Mouse (Mus musculus) forebrain, embryonic 12.5 days (tissue): ENCODE measurements around the gene Efna5. TPM values are rescaled to one million over a fixed set of nuclear protein-coding genes. Genes with fewer than 3 reads are reported as not detected.

Experiments used
- ATAC-seq: fragments of 200-750 bp; cut with Nextera tagmentation; 2 replicates; pipeline ENCODE4 v1.8.0; 2017; ENCODE audit warnings: moderate TSS enrichment; ENCODE audit not compliant: low FRiP score
- H3K27ac ChIP-seq: fragments of 300-500 bp; sonication (generic); 2 replicates; pipeline ENCODE4 v1.5.1; 2016; ENCODE audit warnings: mild to moderate bottlenecking
- H3K27me3 ChIP-seq: fragments of 300-500 bp; sonication (generic); 2 replicates; pipeline ENCODE4 v1.6.1; 2016; ENCODE audit warnings: mild to moderate bottlenecking
- H3K36me3 ChIP-seq: fragments of 300-500 bp; sonication (generic); replicated peaks from 2 replicates; pipeline ENCODE4 v1.6.1; 2016; ENCODE audit warnings: mild to moderate bottlenecking
- H3K4me1 ChIP-seq: fragments of 300-500 bp; sonication (generic); 2 replicates; pipeline ENCODE4 v1.6.1; 2016
- H3K4me2 ChIP-seq: fragments of 300-500 bp; sonication (generic); 2 replicates; pipeline ENCODE4 v1.6.1; 2016; ENCODE audit warnings: mild to moderate bottlenecking, moderate library complexity
- H3K4me3 ChIP-seq: fragments of 300-500 bp; sonication (generic); replicated peaks from 2 replicates; pipeline ENCODE4 v1.5.1; 2016; ENCODE audit warnings: mild to moderate bottlenecking
- H3K9ac ChIP-seq: fragments of 300-500 bp; sonication (generic); 2 replicates; pipeline ENCODE4 v1.6.1; 2016; ENCODE audit warnings: mild to moderate bottlenecking
- H3K9me3 ChIP-seq: fragments of 300-500 bp; sonication (generic); 2 replicates; pipeline ENCODE4 v1.6.1; 2016
- WGBS: fragments of 180-500 bp; shearing (Covaris S2); methylation state at CpG from one replicate; pipeline ENCODE4 v1.1.7; 2016; 5-methylcytosine and 5-hydroxymethylcytosine counted together
- polyA plus RNA-seq: library from polyadenylated mRNA; unstranded; fragments of >200 nt; fragmentation: Nextera tagmentation; extraction: Ambion mirVana; gene quantifications from 2 replicates; pipeline ENCODE4 v1.2.1, GENCODE M21; 2016

The Efna5 gene
- 45.7 and 47.7 TPM in 2 replicates for polyA plus RNA-seq

DNA sequence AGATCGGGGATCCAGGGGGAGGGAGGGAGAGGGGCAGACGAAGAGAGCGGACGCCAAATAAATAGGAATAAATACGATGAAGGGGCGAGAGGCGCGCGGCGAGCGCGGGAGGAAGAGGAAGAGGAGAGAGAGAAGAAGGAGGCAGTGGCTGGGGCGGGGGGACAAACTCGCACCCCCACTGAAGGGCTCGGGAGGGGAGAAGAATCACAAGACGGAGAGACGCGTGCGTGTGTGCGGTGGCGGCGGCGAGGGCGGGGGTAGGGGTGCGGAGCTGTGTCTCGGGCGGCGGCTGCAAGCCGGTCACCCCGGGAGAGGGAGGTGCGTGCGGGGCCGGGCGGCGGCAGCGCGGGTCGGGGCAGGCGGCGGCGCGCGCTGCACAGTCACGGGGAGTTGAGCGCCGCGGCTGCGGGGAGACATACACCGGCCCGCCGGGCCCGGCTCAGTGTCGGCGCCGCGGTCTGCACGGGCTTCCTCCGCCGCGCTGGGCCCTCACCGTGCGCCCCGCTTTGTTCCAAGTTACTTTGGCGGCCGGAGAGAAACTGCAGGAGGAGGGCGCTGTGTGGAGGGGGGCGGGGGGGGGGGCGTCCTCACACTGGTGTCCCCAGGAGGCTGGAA is at the start of gene Efna5:
Gene Efna5 (minus strand): TSS at position 142 of the 615 bp plus-strand sequence.
- Histone ChIP-seq H3K36me3 (no peaks in the 10 kb centered on the region), H3K27me3 (peaks cover 14% of the 10 kb centered on the region; the same call in 1 of the 2 replicates), H3K4me2 (peak within 1 kb of the TSS; percentile 80), H3K9ac (peak within 1 kb of the TSS; percentile 91), H3K27ac (peak within 1 kb of the TSS; percentile 93), H3K9me3 (no peaks in the 10 kb centered on the region), H3K4me1 (peaks cover 11% of the 10 kb centered on the region), H3K4me3 (peak within 1 kb of the TSS; percentile 86)
- WGBS = under 1% methylated on average over 56 of the region's 68 CpGs
- peak; percentile 39 for ATAC-seq

DNA sequence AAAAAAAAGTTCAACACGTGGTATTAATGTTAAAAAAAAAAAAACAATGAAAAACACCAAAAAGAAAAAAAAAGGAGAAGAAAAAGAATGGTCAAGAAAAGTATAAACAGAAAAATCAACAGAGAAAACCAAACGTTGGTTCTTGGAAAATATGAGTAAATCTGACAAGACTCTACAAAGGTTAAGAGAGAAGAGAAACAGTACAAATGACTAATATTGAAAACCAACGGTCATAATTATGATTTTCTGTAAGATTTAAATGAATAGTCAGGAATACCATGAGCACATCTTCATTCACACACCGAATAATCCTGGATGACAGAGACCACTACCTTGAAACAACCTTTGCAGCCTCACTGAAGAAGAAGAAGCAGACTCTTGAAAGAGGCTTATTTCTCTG is 34.2 kb upstream of the Efna5 start:
- H3K4me2 ChIP-seq = no peak overlapping the region
- H3K4me3 ChIP-seq = no peak overlapping the region
- H3K36me3 ChIP-seq = no peaks in the 10 kb centered on the region
- ATAC-seq = no peak
- no peak overlapping the region for H3K27ac ChIP-seq
- no peaks in the 10 kb centered on the region for H3K27me3 ChIP-seq
- H3K9ac ChIP-seq = no peak overlapping the region
- no peaks in the 10 kb centered on the region for H3K4me1 ChIP-seq
- no peaks in the 10 kb centered on the region for H3K9me3 ChIP-seq
- 80% methylated on average over 4 of the region's 4 CpGs for whole genome bisulfite sequencing

DNA sequence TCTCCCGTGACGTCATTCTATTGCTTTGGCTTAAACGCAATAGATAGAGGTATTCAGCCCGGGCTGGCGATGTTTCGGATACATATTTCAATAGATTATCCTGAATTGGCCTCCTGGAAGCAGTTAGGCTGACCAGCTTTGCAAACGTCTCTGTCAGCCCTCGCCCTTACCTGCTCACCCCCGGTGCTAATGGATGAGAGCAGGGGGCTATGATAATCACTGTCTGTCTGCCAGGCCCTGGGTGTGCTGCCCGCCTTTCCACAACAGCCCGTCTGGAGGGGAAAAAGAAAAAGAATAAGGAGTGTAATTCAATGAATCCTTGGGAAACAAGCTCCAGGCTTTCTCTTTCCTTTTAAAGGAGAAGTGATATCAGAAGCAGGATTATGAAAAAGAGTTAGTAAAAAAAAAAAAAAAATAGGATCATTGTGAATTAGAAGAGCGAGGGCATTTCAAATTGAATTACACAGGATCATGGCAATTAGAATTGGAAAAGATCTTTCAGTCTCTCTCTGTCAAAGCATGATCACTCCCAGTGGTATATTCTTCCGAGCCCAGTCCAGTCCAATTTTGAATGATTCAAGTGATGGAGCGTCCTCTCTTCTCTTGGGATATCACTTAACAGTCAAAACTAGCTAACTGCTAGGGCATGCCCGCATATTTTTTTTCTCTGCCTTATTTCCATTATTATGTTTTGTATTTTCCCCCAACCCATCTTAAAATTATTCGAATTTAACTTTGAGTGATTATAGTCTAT is 24.8 kb upstream of the Efna5 start:
- H3K4me3 ChIP-seq = no peak overlapping the region
- peaks cover 4% of the 10 kb centered on the region; the same call in 1 of the 2 replicates for H3K4me1 ChIP-seq
- H3K27me3 ChIP-seq = no peaks in the 10 kb centered on the region
- H3K9me3 ChIP-seq = no peaks in the 10 kb centered on the region
- H3K4me2 ChIP-seq = no peak overlapping the region
- 63% methylated on average over 16 of the region's 16 CpGs for WGBS
- H3K9ac ChIP-seq = no peak overlapping the region
- no peaks in the 10 kb centered on the region for H3K36me3 ChIP-seq
- ATAC-seq = no peak
- no peak overlapping the region for H3K27ac ChIP-seq

DNA sequence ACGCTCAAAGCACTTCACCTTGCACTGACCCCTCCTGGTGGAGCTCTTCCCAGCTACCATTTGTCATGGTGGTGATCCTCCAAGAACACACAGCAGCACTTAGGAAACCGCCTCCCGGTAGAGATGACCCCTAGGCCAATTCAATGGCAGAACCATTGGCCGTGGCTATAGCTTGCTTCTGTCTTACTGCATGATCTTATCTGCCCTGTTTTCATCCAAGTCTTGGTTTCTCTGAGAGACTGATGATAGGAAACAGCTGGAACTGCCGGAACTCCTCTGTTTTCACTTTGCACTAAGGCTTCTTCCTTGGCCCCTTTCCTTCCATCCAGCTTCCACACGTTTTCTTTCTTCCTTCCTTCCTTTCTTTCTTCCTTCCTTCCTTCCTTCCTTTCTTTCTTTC is 17.9 kb upstream of the Efna5 start:
- Histone ChIP-seq H3K4me3 (no peak overlapping the region), H3K9ac (no peak overlapping the region), H3K27ac (no peak overlapping the region), H3K4me2 (no peak overlapping the region), H3K9me3 (no peaks in the 10 kb centered on the region), H3K4me1 (no peaks in the 10 kb centered on the region), H3K36me3 (no peaks in the 10 kb centered on the region), H3K27me3 (no peaks in the 10 kb centered on the region)
- 85% methylated on average over 6 of the region's 6 CpGs for WGBS
- no peak for ATAC-seq

DNA sequence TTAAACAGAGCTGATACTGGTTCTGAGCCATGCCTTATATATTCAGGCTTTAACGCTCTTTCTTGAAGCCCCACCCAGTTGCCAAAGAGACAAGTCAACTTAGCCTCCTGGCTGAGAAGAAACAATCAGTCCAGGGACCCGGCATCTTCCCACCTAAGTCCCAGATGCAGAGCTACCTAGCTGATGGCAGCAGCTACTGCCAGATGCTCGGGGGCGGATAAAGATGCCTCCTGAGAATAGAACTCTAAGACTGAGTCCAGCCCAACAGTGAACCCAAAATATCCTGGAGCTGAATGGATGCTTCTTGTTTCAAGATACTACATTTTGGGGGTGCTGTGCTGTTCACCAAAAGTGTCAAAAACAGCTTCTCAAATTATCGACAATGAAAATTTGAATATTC is 8.9 kb upstream of the Efna5 start:
- 0 out of 2 replicates have a peak, but pooled peaks cover 2% of the 10 kb centered on the region for H3K27me3 ChIP-seq
- H3K9ac ChIP-seq = no peak overlapping the region
- H3K27ac ChIP-seq = no peak overlapping the region
- no peak for ATAC-seq
- no peaks in the 10 kb centered on the region for H3K36me3 ChIP-seq
- no peak overlapping the region for H3K4me2 ChIP-seq
- no peak overlapping the region for H3K4me3 ChIP-seq
- no peaks in the 10 kb centered on the region for H3K4me1 ChIP-seq
- H3K9me3 ChIP-seq = no peaks in the 10 kb centered on the region
- 84% methylated on average over 5 of the region's 5 CpGs for WGBS

DNA sequence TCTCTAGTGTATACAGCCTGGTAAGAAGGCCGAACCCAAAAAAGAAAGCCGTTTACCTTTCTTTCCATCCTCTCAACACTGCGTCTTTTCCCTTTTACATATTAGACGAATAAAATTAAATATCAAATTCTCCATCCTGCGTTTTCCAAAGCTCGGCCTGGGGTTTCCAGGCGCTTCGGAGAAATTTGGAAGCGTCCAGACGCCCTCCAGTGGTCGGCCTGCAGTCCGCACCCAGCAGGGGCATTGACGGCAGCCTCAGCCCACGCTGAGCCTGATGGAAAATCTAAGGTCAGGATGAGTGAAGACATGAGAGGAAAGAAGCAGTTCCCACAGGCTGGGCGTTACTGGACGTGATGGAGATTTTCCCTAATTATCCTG is 3.0 kb upstream of the Efna5 start:
- no peaks in the 10 kb centered on the region for H3K36me3 ChIP-seq
- under 1% methylated on average over 16 of the region's 16 CpGs for WGBS
- peak overlapping the region; percentile 66 for H3K9ac ChIP-seq
- peak overlapping the region; percentile 86 for H3K4me3 ChIP-seq
- H3K4me1 ChIP-seq = peaks cover 7% of the 10 kb centered on the region; the same call in 1 of the 2 replicates
- peak overlapping the region; percentile 66 for H3K27ac ChIP-seq
- ATAC-seq = no peak
- 0 out of 2 replicates have a peak, but pooled peaks cover 8% of the 10 kb centered on the region for H3K27me3 ChIP-seq
- peak overlapping the region; percentile 80 for H3K4me2 ChIP-seq
- no peaks in the 10 kb centered on the region for H3K9me3 ChIP-seq

DNA sequence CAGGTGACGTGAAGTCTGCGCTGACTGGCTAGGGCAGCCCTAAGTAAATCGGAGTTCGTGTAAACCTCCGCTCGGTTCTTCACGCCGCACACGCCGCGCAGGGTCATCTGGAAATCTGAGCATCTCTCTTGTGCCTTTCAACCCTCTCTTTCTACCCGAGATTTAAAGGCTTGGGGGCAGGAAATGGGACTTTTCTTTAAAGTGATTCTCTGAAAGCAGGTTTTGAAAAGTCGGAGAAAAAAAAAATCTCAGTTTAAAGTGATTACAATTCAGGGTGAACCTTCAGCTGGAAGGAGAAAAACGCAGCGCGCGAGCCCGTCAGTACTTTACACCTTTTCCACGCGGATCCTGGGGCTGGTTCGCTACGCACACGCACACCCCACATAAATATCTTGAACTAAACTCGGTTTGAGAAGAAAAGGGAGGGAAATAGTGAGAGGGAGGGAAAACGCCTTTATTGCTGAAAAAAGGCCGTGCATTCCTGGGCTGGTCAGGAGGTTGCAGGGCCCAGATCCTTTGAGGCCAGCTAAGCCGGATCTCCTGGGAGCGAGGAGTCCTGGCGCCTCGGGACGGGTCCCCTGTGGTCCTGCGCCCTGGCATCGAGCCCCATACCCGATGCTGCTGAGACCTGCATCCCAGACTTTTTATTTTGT is 2.5 kb upstream of the Efna5 start:
- Histone ChIP-seq H3K9me3 (no peaks in the 10 kb centered on the region), H3K9ac (peak overlapping the region; percentile 66), H3K27ac (peak overlapping the region; percentile 66), H3K4me3 (peak overlapping the region; percentile 86), H3K36me3 (no peaks in the 10 kb centered on the region), H3K4me2 (peak overlapping the region; percentile 80), H3K27me3 (0 out of 2 replicates have a peak, but pooled peaks cover 9% of the 10 kb centered on the region), H3K4me1 (peaks cover 11% of the 10 kb centered on the region; the same call in 1 of the 2 replicates)
- WGBS = under 1% methylated on average over 34 of the region's 34 CpGs
- no peak; the same call in 1 of the 2 replicates for ATAC-seq

DNA sequence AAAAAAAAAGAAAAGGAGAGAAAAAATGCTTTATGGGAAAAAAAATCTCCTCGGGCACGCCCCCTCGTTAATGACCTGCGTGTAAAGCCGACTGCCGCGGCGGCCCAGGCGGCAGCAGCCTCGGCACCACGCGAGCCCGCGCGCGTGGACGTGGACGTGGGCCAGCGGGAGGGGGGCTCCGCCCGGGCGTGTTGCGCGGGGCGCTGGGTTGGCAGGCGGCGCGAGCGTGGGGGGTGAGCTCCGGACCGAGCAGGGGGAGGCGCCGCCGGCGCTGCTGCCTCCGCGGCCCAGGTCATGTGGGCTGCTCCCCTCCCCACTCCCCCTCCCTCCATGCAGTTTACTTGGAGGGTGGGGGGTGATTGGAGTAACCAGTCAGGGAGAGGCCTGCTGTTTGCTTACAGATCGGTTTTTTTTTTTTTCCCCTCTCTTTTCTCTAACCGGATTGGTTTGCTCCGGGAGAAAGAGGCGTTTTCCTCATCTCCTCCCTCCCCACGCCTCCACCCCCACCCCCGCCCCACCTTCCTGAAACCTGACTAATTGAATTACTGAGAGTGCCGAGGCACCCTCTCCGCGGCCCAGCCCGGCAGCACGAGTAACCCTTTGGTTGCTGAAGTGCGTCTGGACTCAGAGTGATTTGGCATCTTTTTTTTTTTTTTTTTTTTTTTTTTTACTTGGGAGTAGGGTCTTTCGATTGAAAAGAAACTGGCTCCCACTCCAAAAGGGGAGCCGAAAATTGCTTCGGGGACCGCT is 1.8 kb upstream of the Efna5 start:
- H3K9ac ChIP-seq = peak overlapping the region; percentile 91
- H3K36me3 ChIP-seq = no peaks in the 10 kb centered on the region
- 0 out of 2 replicates have a peak, but pooled peaks cover 9% of the 10 kb centered on the region for H3K27me3 ChIP-seq
- peak overlapping the region; percentile 86 for H3K4me3 ChIP-seq
- 0% methylated on average over 40 of the region's 53 CpGs for WGBS
- peak overlapping the region; percentile 93 for H3K27ac ChIP-seq
- H3K9me3 ChIP-seq = no peaks in the 10 kb centered on the region
- ATAC-seq = peak; percentile 83
- peaks cover 11% of the 10 kb centered on the region; the same call in 1 of the 2 replicates for H3K4me1 ChIP-seq
- peak overlapping the region; percentile 80 for H3K4me2 ChIP-seq

DNA sequence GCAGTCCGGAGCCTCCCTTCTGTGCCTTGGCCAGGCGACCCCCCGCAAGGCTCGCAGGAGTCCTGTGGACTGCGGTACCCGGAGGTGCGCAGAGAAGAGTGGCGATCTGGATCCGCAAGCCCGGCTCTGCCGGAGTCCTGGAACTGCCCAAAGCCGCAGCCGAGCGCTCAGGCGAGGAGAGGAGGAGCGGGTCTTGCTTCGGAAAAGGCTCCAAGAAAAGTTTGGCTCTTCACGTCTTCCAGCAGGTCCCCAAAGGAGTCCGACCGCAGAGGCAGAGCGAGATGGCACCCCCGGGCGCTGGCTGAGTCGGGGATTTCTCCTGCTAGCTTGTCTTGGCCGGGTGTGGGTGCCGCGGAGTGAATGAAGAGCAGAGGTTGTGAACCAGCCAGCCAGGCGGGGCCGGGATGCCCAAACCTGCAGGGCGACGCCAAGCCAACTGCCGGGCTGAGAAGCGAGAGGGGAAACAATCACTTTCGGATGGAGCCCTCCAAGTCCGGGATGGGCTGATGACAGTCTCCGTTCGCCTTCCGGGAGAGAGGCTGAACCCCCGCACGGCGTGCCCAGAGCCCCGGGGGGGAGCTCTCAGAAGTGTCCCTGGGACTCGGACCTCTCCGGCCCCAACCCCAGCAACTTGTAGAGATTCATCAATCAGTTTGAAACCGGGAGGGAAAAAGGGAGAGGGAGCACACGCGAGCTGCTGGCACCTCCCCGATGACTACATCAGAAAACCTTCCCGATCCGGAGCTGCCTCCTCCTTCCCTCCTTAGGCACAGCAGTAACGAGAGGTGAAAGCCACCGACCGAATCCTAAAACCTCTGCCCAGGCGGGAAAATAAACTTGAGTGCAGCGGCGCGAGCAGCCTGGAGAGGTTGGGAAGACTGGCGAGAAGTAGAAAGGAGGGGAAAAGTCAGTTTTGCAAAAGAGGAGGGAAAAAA is 941 bp upstream of the Efna5 start:
- Histone ChIP-seq H3K27me3 (peaks cover 14% of the 10 kb centered on the region; the same call in 1 of the 2 replicates), H3K4me2 (peak overlapping the region; percentile 80), H3K36me3 (no peaks in the 10 kb centered on the region), H3K27ac (peak overlapping the region; percentile 93), H3K9me3 (no peaks in the 10 kb centered on the region), H3K9ac (peak overlapping the region; percentile 91), H3K4me3 (peak overlapping the region; percentile 86), H3K4me1 (peaks cover 11% of the 10 kb centered on the region; the same call in 1 of the 2 replicates)
- ATAC-seq = peak; percentile 24
- under 1% methylated on average over 58 of the region's 58 CpGs for WGBS

DNA sequence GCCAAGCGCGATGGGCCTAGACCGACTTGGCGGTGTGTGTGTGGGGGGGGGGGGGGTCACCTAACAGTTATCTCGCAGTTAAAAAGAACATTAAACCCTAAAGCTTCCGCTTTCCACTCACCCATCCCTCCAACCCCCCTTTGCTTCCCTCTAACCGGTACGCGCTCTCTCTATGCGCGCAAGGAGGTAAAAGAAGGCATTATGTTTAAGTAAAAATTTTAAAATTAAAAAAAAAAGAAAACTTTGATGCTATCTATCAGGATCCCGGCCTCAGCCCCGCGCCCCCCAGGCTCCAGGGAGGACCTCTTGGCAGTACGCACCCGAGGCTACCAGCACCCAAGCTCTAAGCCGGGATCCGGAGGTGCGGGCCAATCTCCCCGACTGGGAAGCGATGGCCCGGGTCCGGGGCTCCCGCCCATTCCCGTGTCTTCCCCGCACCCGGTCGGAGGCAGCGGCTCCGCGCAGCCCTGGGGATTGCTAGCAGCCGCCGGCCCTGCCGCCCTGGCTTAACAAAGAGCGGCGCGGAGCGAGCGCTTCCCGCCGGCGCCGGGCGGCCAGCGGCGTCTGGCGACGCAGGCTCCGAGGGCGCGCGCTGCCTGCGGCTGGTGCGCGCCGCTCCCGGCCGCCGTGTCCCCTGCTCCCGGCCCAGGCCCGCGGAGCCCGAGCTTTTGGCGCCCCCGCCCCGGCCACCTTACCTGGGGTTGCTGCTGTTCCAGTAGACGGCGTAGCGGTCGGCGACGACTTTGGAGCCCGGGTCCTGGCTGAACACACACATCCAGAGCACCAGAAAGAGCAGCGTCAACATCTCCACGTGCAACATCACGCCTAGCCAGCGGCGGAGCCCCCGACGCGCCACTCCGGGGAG is 574 bp downstream of the Efna5 start:
- H3K4me3 ChIP-seq = peak overlapping the region; percentile 86
- H3K36me3 ChIP-seq = no peaks in the 10 kb centered on the region
- H3K27ac ChIP-seq = peak overlapping the region; percentile 93
- H3K4me2 ChIP-seq = peak overlapping the region; percentile 80
- H3K9ac ChIP-seq = peak overlapping the region; percentile 91
- peak; percentile 31 for ATAC-seq
- WGBS = under 1% methylated on average over 68 of the region's 82 CpGs
- no peaks in the 10 kb centered on the region for H3K9me3 ChIP-seq
- H3K4me1 ChIP-seq = peaks cover 17% of the 10 kb centered on the region
- H3K27me3 ChIP-seq = peaks cover 20% of the 10 kb centered on the region
